9 mouse cellular contexts compared by ENCODE assay signal in the genomic region with DNA sequence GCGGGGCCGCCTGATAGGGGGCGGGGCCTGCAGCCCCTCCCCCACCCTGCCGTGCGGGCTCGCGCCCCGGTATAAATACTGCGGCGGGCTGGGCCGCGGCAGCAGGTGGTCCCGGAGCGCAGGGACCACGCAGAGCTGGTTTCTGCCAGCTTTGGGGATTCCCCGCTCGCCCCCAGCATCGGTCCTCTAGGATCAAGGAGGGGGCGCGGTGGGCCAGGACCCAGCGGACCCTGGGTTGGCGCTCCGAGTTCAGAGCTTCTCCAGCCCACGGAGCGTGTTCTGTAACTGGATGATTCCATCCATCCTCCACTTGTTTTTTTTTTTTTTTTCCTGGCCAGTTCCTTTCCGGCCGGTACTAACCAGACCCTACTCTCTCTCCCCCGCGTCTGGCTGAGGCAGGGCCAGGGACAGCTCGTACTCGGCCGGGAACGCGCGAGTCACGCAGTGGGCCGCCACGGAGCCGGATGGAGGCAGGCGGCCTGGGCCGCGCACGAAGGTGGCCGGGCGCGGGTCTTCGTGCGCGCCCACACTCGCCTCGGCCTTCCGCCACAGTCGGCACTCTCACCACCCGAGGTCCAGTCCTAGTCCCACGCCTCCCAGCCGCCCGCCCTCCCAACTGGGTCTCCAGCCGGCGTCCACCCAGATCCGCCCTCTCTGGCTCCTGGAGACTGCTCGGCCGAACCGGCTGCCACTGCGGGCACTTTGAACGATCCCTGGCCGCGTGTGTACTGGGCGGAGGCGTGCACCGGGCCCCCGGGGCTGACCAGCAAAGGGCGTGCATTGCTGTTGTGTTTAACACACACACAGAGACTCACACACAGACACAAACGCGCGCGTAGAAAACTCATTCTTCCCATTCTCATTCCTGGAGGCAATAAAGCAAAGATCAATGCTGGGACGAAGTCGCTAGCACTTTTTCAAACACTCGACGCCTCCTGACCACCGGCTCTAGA. TPM values are rescaled to one million over a fixed set of nuclear protein-coding genes. Genes with fewer than 3 reads are reported as not detected.
A peak's percentile ranks its signal among the peaks of the same experiment; 100 is the strongest.
DNase-seq lines count a peak whose midpoint lies in the region; ATAC-seq lines count a peak whose summit lies in the region.
"Had no signal": no experiment of that assay in that cellular context is flagged by ENCODE, and none has a peak within 500 bp of the region (broad histone marks: within the 10 kb centered on the region; RNA-seq: fewer than 3 reads in every experiment).

No protein-coding gene starts in this region.

- peaks cover 22% of the 10 kb centered on the region for H3K4me1 ChIP-seq in forebrain, embryonic 14.5 days (ENCODE audit: control insufficient read depth, insufficient read depth, low read length)
- peaks cover 29% of the 10 kb centered on the region for H3K4me1 ChIP-seq in kidney, embryonic 16.5 days (ENCODE audit: insufficient read depth, low read length)
- H3K4me1 ChIP-seq in midbrain, embryonic 14.5 days (ENCODE audit: control insufficient read depth, insufficient read depth, low read length) = peaks cover 19% of the 10 kb centered on the region

- DNase-seq in gastrocnemius, postnatal 10 days = peak; percentile 24
- no peak for DNase-seq in gastrocnemius, postnatal 36 days
- peak; percentile 57 for DNase-seq in ES-CJ7 (ENCODE audit: low read depth, low spot score)
- no peak for DNase-seq in forebrain, embryonic 14.5 days (ENCODE audit: low spot score)
- DNase-seq in midbrain, embryonic 14.5 days = no peak
- DNase-seq in frontal cortex, adult 2 months (ENCODE audit: extremely low spot score in 1 of 2, low spot score in 1 of 2) = no peak
- DNase-seq in layer of hippocampus, adult 18-20 months (ENCODE audit: low spot score in 2 of 2) = no peak

- ATAC-seq in forebrain, embryonic 14.5 days = peak; percentile 66
- ATAC-seq in kidney, embryonic 16.5 days (ENCODE audit: low FRiP score, low TSS enrichment) = peak; percentile 62
- no peak; the same call in none of the 2 replicates for ATAC-seq in midbrain, embryonic 14.5 days (ENCODE audit: low FRiP score, low TSS enrichment)

- no peaks in the 10 kb centered on the region for H3K36me3 ChIP-seq in forebrain, embryonic 14.5 days (ENCODE audit: control insufficient read depth, insufficient read depth, low read length)
- H3K36me3 ChIP-seq in kidney, embryonic 16.5 days (ENCODE audit: insufficient read depth, low read length) = no peaks in the 10 kb centered on the region
- H3K36me3 ChIP-seq in midbrain, embryonic 14.5 days (ENCODE audit: control insufficient read depth, insufficient read depth, low read length) = no peaks in the 10 kb centered on the region

- intact Hi-C loops in gastrocnemius, postnatal 36 days (cut with DNase I) = no loop called here

- peak overlapping the region; percentile 46 for H3K4me3 ChIP-seq in forebrain, embryonic 14.5 days (ENCODE audit: low read depth, low read length)
- H3K4me3 ChIP-seq in kidney, embryonic 16.5 days (ENCODE audit: low read length) = peak overlapping the region; percentile 63
- peak overlapping the region; percentile 36 for H3K4me3 ChIP-seq in midbrain, embryonic 14.5 days (replicated peaks; ENCODE audit: low read depth, low read length)

- WGBS in forebrain, embryonic 14.5 days = under 1% methylated on average over 75 of the region's 81 CpGs
- WGBS in kidney, embryonic 16.5 days = under 1% methylated on average over 78 of the region's 81 CpGs
- under 1% methylated on average over 81 of the region's 81 CpGs for WGBS in midbrain, embryonic 14.5 days

- H3K9me3 ChIP-seq in forebrain, embryonic 14.5 days (replicated peaks; ENCODE audit: control insufficient read depth, low read length) = no peaks in the 10 kb centered on the region
- H3K9me3 ChIP-seq in kidney, embryonic 16.5 days (ENCODE audit: low read length) = no peaks in the 10 kb centered on the region
- H3K9me3 ChIP-seq in midbrain, embryonic 14.5 days (ENCODE audit: control insufficient read depth, low read length) = no peaks in the 10 kb centered on the region

- H3K27me3 ChIP-seq in forebrain, embryonic 14.5 days (replicated peaks; ENCODE audit: control insufficient read depth, insufficient read depth, low read length) = peaks cover 88% of the 10 kb centered on the region
- H3K27me3 ChIP-seq in kidney, embryonic 16.5 days (ENCODE audit: insufficient read depth, low read length) = peaks cover 91% of the 10 kb centered on the region
- H3K27me3 ChIP-seq in midbrain, embryonic 14.5 days (ENCODE audit: control insufficient read depth, insufficient read depth, low read length) = peaks cover 94% of the 10 kb centered on the region

- peak overlapping the region; percentile 91 for H3K4me2 ChIP-seq in forebrain, embryonic 14.5 days (ENCODE audit: low read length)
- H3K4me2 ChIP-seq in kidney, embryonic 16.5 days (replicated peaks; ENCODE audit: low read depth, low read length) = peak overlapping the region; percentile 97
- H3K4me2 ChIP-seq in midbrain, embryonic 14.5 days (ENCODE audit: low read length) = peak overlapping the region; percentile 68

- H3K27ac ChIP-seq in forebrain, embryonic 14.5 days (ENCODE audit: low read depth, low read length) = no peak overlapping the region
- H3K27ac ChIP-seq in kidney, embryonic 16.5 days (ENCODE audit: low read length) = no peak overlapping the region
- H3K27ac ChIP-seq in midbrain, embryonic 14.5 days (replicated peaks; ENCODE audit: low read depth, low read length) = no peak overlapping the region

- H3K9ac ChIP-seq in forebrain, embryonic 14.5 days (ENCODE audit: low read length) = peak overlapping the region; percentile 41
- H3K9ac ChIP-seq in kidney, embryonic 16.5 days (replicated peaks; ENCODE audit: low read length) = peak overlapping the region; percentile 38
- peak overlapping the region; percentile 34; the same call in 1 of the 2 replicates for H3K9ac ChIP-seq in midbrain, embryonic 14.5 days (replicated peaks; ENCODE audit: low read length)

RNA-seq across cellular contexts. Expression of a gene that starts 8.8 kb away (rescaled TPM):
- not detected for total RNA-seq in gastrocnemius, postnatal 10 days (2021)
- not detected for total RNA-seq in gastrocnemius, postnatal 36 days (2021)
- polyA plus RNA-seq in forebrain, embryonic 14.5 days (2014; fragmentation: Nextera tagmentation; extraction: Ambion mirVana) = 0.11 TPM in 1 of 2 replicates, not detected in the other
- polyA plus RNA-seq in kidney, embryonic 16.5 days (2015; fragmentation: Nextera tagmentation; extraction: Ambion mirVana) = not detected in 2 replicates
- 1.8 and 3.5 TPM in 2 replicates for polyA plus RNA-seq in midbrain, embryonic 14.5 days (2014; fragmentation: Nextera tagmentation; extraction: Ambion mirVana)
- polyA plus RNA-seq in frontal cortex, adult 2 months (2012; rRNA removed) = not detected in 2 replicates
- total RNA-seq in layer of hippocampus, adult 18-20 months (2021) = not detected
- total RNA-seq: hematopoietic stem cell, adult 5-6 weeks had no signal

Comparison
In these comparisons a context has a peak if more than half of its experiments do, and no peak if none do; other contexts are left out.
1. DNase-seq: peak in gastrocnemius, postnatal 10 days (single experiment) and ES-CJ7 (single experiment); none in gastrocnemius, postnatal 36 days (0 of 2), forebrain, embryonic 14.5 days (single experiment), midbrain, embryonic 14.5 days (single experiment), frontal cortex, adult 2 months (0 of 2) and layer of hippocampus, adult 18-20 months (0 of 2).
2. Peak in every context shown above with its lines, with median percentiles within 50 percentile points of each other: H3K4me2 ChIP-seq, H3K4me3 ChIP-seq and H3K9ac ChIP-seq.